Mouse (Mus musculus): Measurements from ENCODE around the gene Ttc36. TPM values are rescaled to one million over a fixed set of nuclear protein-coding genes. Genes with fewer than 3 reads are reported as not detected.

The Ttc36 gene
- polyA plus RNA-seq (2015; fragmentation: Illumina TruSeq; extraction: RNeasy Lipid Tissue Mini Kit (QIAGEN cat#74804); ENCODE audit: insufficient read depth, low replicate concordance): not detected

GRCm38 (mm10) chr9:44802808-44803450, at the start of gene Ttc36:
Ttc36 (minus strand) TSS chr9:44803072.

GRCm38 (mm10) chr9:44799102-44799957, 3.5 kb downstream of the Ttc36 start, which contains the start of gene Tmem25:
Tmem25 (minus strand) TSS chr9:44799307.

GRCm38 (mm10) chr9:44767101-44768028, 35.5 kb downstream of the Ttc36 start, which contains the start of the genes Arcn1 and Ift46:
Arcn1 (minus strand) TSS chr9:44767845.
Ift46 (plus strand) TSS chr9:44767908.

Other genes starting within 250 kb of the Ttc36 start
- gene Cxcr5, start 241.2 kb downstream of the Ttc36 start, polyA plus RNA-seq (2015; fragmentation: Illumina TruSeq; extraction: RNeasy Lipid Tissue Mini Kit (QIAGEN cat#74804); ENCODE audit: insufficient read depth, low replicate concordance): 193 TPM
- gene Ddx6, start 198.2 kb downstream of the Ttc36 start, polyA plus RNA-seq (2015; fragmentation: Illumina TruSeq; extraction: RNeasy Lipid Tissue Mini Kit (QIAGEN cat#74804); ENCODE audit: insufficient read depth, low replicate concordance): 235 TPM
- not detected for gene Treh, start 129.8 kb downstream of the Ttc36 start, polyA plus RNA-seq (2015; fragmentation: Illumina TruSeq; extraction: RNeasy Lipid Tissue Mini Kit (QIAGEN cat#74804); ENCODE audit: insufficient read depth, low replicate concordance)
- gene Phldb1, start 67.9 kb downstream of the Ttc36 start, polyA plus RNA-seq (2015; fragmentation: Illumina TruSeq; extraction: RNeasy Lipid Tissue Mini Kit (QIAGEN cat#74804); ENCODE audit: insufficient read depth, low replicate concordance): 6.1 TPM
- gene Arcn1, start 35.2 kb downstream of the Ttc36 start, polyA plus RNA-seq (2015; fragmentation: Illumina TruSeq; extraction: RNeasy Lipid Tissue Mini Kit (QIAGEN cat#74804); ENCODE audit: insufficient read depth, low replicate concordance): 142 TPM
- gene Ift46, start 35.2 kb downstream of the Ttc36 start, polyA plus RNA-seq (2015; fragmentation: Illumina TruSeq; extraction: RNeasy Lipid Tissue Mini Kit (QIAGEN cat#74804); ENCODE audit: insufficient read depth, low replicate concordance): 42.3 TPM
- gene Tmem25, start 3.8 kb downstream of the Ttc36 start, polyA plus RNA-seq (2015; fragmentation: Illumina TruSeq; extraction: RNeasy Lipid Tissue Mini Kit (QIAGEN cat#74804); ENCODE audit: insufficient read depth, low replicate concordance): 0.44 TPM
- gene Kmt2a, start 78.2 kb upstream of the Ttc36 start, polyA plus RNA-seq (2015; fragmentation: Illumina TruSeq; extraction: RNeasy Lipid Tissue Mini Kit (QIAGEN cat#74804); ENCODE audit: insufficient read depth, low replicate concordance): 83.8 TPM
- 327 TPM for gene Atp5l, start 117.7 kb upstream of the Ttc36 start, polyA plus RNA-seq (2015; fragmentation: Illumina TruSeq; extraction: RNeasy Lipid Tissue Mini Kit (QIAGEN cat#74804); ENCODE audit: insufficient read depth, low replicate concordance)
- gene Ube4a, start 162.5 kb upstream of the Ttc36 start, polyA plus RNA-seq (2015; fragmentation: Illumina TruSeq; extraction: RNeasy Lipid Tissue Mini Kit (QIAGEN cat#74804); ENCODE audit: insufficient read depth, low replicate concordance): 83.4 TPM
- 219 TPM for gene Cd3g, start 177.4 kb upstream of the Ttc36 start, polyA plus RNA-seq (2015; fragmentation: Illumina TruSeq; extraction: RNeasy Lipid Tissue Mini Kit (QIAGEN cat#74804); ENCODE audit: insufficient read depth, low replicate concordance)
- gene Cd3d, start 178.7 kb upstream of the Ttc36 start, polyA plus RNA-seq (2015; fragmentation: Illumina TruSeq; extraction: RNeasy Lipid Tissue Mini Kit (QIAGEN cat#74804); ENCODE audit: insufficient read depth, low replicate concordance): 76.6 TPM
- 96.4 TPM for gene Cd3e, start 206.6 kb upstream of the Ttc36 start, polyA plus RNA-seq (2015; fragmentation: Illumina TruSeq; extraction: RNeasy Lipid Tissue Mini Kit (QIAGEN cat#74804); ENCODE audit: insufficient read depth, low replicate concordance)
- gene Mpzl2, start 236.7 kb upstream of the Ttc36 start, polyA plus RNA-seq (2015; fragmentation: Illumina TruSeq; extraction: RNeasy Lipid Tissue Mini Kit (QIAGEN cat#74804); ENCODE audit: insufficient read depth, low replicate concordance): 1.2 TPM